Mouse (Mus musculus): ENCODE results near the gene Tfg.

DNA sequence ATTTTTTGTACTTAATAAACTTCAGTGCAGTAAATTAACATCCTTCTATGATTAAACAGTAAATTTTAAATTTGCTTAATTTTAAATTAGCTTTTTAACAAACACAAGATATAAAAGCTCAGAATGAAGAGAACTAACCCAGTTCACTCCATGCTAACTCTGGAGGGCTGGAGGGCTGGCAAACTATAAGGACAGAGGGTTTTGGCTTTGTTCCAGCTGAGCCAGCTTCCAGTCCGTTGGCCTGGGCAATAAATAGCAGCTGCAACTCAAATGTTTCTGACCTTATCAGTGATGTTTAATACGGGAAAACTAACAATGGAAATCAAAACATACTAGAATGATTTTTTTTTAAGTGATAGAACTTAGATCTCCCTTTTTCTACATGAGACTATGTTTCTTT, 72.0 kb downstream of the Tfg start:
- TF ChIP-seq CTCF (IDR thresholded peaks at IDR 0.05; ENCODE audit: low read depth): no peak
- TF ChIP-seq EP300 (IDR thresholded peaks at IDR 0.05; ENCODE audit: low read depth): no peak
